Mouse (Mus musculus): ENCODE results near the gene Car9.

The Car9 gene

DNA sequence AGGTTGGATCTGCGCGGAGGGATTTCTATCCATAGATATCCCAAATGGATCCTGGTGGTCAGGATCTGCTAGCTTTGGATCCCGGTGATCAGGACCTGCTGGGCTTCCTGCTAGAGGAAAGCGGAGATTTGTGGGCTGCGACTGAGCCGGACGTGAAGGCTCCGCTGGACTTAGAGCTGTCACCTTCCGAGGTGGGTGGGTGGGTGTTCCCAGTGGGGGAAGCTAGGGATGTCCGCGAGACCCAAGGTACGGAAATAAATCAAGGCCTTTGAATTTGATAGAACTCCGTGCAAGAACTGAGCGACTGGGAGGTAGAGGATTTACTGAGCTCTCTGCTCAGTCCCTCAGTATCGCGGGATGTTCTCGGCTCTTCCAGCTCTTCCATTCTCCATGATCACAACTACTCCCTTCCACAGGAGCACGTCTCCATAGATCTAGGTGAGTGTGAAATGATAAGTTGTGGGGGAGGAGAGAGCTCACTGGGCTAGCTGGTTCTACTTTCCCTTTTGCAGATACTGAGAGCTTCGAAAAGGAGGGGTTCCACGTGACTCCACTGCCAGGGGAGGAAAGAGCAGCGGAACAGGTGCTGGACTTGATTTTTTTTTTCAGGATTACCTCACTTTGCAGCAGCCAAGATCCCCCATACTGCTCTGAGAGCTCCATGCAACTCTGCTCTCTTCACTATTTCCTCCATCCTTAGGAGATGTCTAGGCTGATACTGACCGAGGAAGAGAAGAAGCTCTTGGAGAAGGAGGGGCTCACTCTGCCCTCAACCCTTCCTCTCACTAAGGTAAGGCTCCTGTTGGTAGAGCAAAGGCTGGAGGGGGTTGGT is 56.2 kb downstream of the Car9 start:
- DNase-seq (ENCODE audit: low read depth): no peak

Measured in c-Kit-positive CD71-negative TER-119-negative erythroid progenitor cells, embryonic 14.5 days (primary cell).